Mouse (Mus musculus) stomach, postnatal 0 days (tissue): ENCODE data around the gene Alg2.

Experiments used
- CTCF ChIP-seq: IDR thresholded peaks from 2 replicates; pipeline ENCODE4 v1.5.1; 2016; ENCODE audit warnings: antibody characterized with exemption, low read depth, mild to moderate bottlenecking, moderate library complexity
- EP300 ChIP-seq: optimal IDR thresholded peaks from 2 replicates; pipeline ENCODE3; 2016; ENCODE audit warnings: antibody characterized with exemption

GRCm38 (mm10) chr4:47503045-47503444 is 28.9 kb upstream of the Alg2 start:
- no peak for TF ChIP-seq EP300
- no peak for TF ChIP-seq CTCF
